Mouse (Mus musculus) yolk sac, embryonic 10.5 days (tissue): Measurements from ENCODE around the gene D330020A13Rik.
A peak's percentile ranks its signal among the peaks of the same experiment; 100 is the strongest.
"Not testable (repeated sequence)": the region's sequence is repeated elsewhere in the genome, so short reads cannot be mapped to it uniquely, and the experiment has no call there.

Experiments used
- DNase-seq: peaks from one replicate; pipeline ENCODE4 v3.0.0-alpha.2; 2017; ENCODE audit warnings: low spot score

The D330020A13Rik gene

GRCm38 (mm10) chr6:120294056-120294784, at the start of gene D330020A13Rik, which contains the start of gene B4galnt3:
Gene D330020A13Rik (plus strand): TSS chr6:120294364.
Gene B4galnt3 (minus strand): TSS chr6:120294559.
- peak; percentile 71 for DNase-seq

DNA sequence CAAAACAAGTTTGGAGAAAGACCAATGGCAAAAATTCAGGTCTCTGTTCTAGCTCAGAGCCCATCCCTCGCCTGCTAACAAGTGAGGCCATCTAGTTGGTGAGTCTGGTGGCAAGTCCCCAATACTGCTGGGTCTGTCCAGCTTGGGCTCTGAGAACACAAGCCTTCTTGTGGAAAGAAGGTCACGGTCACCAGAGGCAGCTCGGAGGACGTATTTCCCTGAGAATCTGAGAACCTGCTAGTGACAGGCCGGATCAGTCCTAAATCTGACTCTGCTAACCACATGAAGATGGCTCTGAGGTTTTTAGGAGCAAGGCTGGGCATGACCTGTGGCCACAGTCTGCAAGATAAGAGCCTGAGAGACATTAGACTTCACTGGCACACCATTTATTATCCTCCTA, 47.5 kb upstream of the D330020A13Rik start:
- DNase-seq = no peak

- no peak for DNase-seq
These were observed 44.3 kb upstream of the D330020A13Rik start for GRCm38 (mm10) chr6:120249831-120250230.

DNA sequence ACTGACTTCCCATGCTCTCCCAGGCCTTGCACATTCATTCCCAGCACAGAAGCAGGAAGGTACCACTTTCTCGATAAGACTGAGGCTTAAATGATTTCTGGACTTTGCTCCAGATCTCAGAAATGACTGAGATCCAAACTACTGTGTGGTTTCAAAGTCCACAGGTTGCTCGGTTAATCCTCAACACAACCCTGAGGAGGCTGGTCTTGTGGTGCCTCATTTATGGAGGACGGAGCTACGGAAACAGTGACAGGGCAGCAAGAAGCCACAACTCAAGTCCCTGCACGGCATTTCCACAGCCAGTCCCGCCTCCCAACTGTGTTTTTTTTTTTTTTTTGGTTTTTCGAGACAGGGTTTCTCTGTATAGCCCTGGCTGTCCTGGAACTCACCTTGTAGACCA, 43.2 kb upstream of the D330020A13Rik start:
- DNase-seq = peak; percentile 51

DNA sequence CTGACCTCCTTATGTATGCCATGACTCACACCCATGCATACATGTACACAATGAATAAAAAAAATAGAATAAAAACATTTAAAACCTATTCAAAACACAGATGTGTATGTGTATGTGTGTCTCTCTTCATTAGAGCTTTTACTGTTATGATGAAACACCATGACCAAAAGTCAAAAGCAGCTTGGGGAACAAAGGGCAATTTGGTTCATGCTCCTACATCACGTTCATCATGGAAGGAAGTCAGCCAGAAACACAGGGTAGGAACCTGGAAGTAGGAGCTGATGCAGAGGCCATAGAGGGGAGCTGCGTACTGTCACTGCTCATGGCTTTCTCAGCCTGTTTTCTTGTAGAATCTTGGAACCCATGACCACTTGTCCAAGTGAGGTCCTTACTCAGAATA, 41.4 kb upstream of the D330020A13Rik start:
- DNase-seq = no peak

GRCm38 (mm10) chr6:120254640-120255039, 39.5 kb upstream of the D330020A13Rik start:
- peak; percentile 36 for DNase-seq

DNA sequence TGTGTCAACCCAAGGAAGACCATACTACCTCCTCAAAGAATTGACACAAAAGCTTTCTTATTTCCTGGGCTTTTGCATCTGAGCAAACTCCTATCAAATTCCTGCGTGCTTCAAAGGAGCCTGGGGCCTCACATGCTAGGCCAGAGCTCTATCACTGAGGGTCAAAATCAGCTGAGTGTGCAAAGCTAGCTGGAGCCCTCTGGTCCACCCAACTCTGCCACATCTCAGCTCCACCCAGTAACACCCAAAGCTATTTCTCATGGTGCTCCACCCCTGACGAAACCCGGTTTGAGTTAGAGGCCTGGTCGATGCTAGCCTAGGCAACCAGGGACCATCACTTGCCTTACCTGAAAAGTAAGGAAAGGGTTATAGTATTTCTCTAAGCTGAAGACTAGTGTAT, 39.0 kb upstream of the D330020A13Rik start:
- no peak for DNase-seq

GRCm38 (mm10) chr6:120255701-120256100, 38.5 kb upstream of the D330020A13Rik start:
- no peak for DNase-seq

- no peak for DNase-seq
These were observed 37.7 kb upstream of the D330020A13Rik start for GRCm38 (mm10) chr6:120256431-120256935.

DNA sequence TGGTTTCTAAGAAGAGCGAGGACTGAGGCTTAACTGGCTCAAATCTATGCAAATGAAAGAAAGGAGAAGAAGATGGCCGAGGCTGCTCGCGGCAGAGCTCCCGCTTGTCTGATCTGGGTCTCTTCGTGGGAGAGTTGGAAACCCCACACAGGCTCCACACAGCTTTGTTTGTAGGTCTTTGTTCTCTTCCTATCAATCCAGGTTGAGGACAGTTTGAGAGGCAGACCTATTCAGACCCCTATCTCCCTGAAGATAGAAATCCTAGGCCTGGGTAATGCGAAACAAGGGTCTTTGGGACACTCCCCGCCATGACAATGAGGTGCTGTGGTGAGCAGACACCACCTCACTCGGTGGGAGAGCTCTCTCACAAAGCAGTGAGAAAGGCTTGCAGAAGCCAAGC, 34.7 kb upstream of the D330020A13Rik start:
- no peak for DNase-seq

GRCm38 (mm10) chr6:120262886-120263531, 31.2 kb upstream of the D330020A13Rik start:
- peak; percentile 22 for DNase-seq

GRCm38 (mm10) chr6:120263608-120264007, 30.6 kb upstream of the D330020A13Rik start:
- no peak for DNase-seq

GRCm38 (mm10) chr6:120264151-120264550, 30.0 kb upstream of the D330020A13Rik start:
- no peak for DNase-seq

GRCm38 (mm10) chr6:120274181-120274580, 20.0 kb upstream of the D330020A13Rik start:
- DNase-seq = no peak

- DNase-seq = no peak
These were observed 19.3 kb upstream of the D330020A13Rik start for GRCm38 (mm10) chr6:120274887-120275286.

- no peak for DNase-seq
These were observed 18.9 kb upstream of the D330020A13Rik start for GRCm38 (mm10) chr6:120275301-120275700.

DNA sequence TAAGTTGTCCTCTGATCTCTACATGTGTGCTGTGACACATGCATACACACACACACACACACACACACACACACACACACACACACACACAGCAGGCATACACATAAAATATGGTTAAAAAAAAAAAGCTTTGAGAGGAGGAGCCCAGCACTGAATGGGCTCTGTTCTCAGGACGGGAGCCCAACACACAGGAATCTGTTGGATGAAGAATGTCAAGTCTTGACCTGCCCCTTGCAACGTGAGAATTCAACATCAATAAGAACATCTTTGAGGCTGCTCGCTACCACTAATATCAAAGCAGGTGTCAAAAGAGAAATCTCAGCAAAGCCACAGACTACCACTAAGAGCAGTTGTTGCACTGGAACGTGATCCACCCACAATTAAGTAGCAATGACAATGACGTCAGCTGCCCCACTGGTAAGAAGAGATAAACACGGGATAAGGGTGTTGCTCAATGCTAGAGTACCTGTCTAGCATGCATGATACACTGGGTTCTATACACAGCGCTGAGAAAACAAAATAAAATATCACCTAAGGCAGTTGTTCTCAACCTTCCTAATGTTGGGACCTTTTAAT, 17.2 kb upstream of the D330020A13Rik start:
- DNase-seq = no peak

DNA sequence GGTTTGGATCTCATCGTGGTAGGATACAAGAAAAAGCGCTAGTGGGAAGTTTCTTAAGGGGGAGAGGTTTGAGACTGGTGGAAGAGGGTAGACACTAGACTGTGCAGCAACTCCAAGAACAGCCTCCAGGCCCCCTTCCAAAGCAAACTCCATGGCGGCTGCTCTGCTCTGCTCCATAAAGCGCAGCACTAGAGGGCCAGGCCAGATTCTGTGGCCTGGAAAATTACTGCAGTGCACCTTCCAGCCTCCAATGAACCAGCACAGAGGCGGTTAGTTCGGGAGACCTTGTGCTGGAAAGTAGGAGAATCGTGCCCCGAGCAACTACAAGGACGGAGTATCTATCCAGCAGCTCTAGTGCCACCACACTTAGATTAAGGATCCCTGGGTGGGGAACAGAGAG, 6.9 kb upstream of the D330020A13Rik start:
- DNase-seq = no peak

GRCm38 (mm10) chr6:120288541-120288940, 5.6 kb upstream of the D330020A13Rik start:
- no peak for DNase-seq

- DNase-seq = no peak
These were observed 4.7 kb upstream of the D330020A13Rik start for GRCm38 (mm10) chr6:120289430-120289829.

GRCm38 (mm10) chr6:120291396-120292009, 2.7 kb upstream of the D330020A13Rik start:
- no peak for DNase-seq

DNA sequence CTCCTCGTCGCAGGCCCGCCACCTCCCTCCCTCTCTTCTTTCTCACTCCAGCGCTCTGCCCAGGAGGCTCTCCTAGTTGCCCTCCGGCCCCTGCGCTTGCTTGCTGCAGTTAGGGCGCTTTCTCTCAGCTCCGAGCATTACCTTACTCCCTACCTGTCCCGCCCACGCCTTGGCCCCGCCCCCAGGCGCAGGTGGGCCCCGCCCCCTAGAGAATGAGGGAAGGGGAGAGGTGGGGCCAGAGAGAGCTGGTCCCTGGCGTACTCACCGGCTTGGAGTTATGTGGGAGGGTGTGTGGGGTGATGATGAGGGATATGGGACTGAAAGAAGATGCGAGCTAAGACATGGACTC, 595 bp downstream of the D330020A13Rik start:
- DNase-seq = peak; percentile 87

- DNase-seq = not testable (repeated sequence)
These were observed 2.4 kb downstream of the D330020A13Rik start for GRCm38 (mm10) chr6:120296589-120296988.
